Mouse (Mus musculus) adrenal gland, adult 18-20 months (tissue): Measurements from ENCODE around the gene Car10. TPM values are rescaled to one million over a fixed set of nuclear protein-coding genes. Genes with fewer than 3 reads are reported as not detected.

Experiments
- DNase-seq, 2 experiments: peaks; one replicate each; pipeline ENCODE4 v3.0.0; 2021 to 2022; ENCODE audit warnings: low spot score in 2 of 2
- total RNA-seq, 2 experiments: library from RNA; stranded (reverse); gene quantifications; 1 replicate in 1 of 2; 2 replicates in 1 of 2; pipeline ENCODE4 v1.2.3; 2021

The Car10 gene
- total RNA-seq, 2 experiments from 2014 or later = 0.17 TPM; not detected in 1

DNA sequence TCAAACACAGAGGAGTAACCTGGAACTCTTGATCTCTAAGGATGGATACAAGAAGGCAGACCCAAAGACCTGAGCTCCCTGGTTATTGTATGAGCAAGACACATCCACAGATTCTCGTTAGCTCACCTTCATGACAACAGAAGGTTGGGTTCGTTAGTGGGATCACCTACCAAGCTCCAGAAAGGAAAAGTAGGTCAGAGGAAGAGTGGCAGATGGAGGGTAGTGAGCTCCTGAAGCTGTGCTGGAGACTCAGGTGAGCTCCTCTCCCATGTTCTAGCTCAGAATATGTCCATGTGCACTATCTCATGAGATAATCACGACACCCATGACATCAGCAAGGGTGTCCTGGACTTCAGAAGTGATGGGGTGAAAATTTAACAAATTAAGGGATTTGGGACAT, 57.1 kb downstream of the Car10 start:
- no peak for DNase-seq

DNA sequence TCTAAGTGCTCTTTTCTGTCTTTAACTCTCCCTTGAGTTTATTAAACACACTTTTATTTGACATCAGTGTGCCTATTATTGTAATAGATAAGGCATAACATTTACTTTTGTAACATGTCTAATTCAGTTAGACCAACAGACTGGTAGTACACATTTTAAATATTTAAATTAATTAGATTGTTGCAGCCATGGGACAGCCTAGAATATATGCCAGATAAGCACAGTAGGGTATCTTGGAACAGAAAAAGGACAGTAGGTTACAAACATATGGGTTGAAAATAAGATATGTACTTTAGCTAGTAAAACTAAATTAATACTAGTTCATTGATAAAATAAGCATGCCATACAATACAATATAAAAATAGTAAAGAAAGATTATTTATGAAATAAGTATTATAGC, 74.6 kb downstream of the Car10 start:
- no peak for DNase-seq

DNA sequence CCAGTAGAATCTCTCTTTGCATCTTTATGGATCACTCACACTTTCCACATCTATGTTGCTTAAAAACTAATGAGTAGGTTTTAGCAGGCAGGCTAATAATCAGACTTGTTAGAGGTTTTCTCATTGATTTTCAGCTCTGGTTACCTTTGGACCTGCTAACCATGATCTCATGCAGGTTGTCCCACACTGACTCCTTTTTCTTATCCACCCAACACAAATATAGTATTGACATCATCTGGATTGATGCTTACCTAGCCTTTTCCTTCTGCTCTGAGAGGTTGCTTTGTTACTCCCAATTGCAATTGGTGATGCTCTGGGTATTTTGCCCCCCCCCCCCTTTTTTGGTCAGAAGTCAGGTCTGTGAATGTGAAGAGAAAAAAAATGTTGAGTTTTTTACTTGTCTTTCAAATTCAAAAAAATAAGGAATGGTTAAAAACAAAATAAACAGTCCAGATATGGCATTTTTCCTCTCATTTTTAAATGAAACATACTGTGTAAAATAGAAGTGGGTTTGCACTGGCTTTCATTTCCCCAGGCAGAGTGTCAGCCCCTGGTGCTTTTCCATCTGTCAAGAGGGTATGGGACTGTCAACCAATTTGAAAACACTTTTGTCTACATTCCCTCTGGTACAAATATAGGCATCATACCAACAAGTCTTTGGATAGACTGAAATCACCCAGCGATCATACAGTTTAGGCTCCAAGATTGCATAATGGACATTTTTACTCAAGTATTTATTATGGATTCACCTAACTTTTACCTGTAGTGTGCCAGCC, 75.9 kb downstream of the Car10 start:
- DNase-seq = no peak

DNA sequence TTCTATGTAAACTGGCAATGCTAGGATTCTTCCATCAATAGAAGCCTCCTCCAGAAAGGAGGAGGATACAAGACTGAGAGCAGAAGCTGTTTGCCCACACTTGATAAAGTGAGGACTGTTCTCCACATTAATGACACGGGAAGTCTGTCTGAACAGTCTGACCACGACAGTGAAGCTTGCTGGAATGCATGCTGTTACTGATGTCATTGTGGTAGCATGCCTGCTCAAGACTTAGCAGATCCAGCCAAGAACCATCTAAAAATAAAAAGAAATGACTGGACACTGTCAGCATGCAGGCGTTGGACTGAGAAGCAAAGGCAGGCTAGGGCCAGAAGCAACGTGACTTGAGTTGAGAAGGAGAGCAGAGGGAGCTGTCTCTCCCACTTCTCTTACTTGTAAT, 87.6 kb downstream of the Car10 start:
- no peak for DNase-seq

DNA sequence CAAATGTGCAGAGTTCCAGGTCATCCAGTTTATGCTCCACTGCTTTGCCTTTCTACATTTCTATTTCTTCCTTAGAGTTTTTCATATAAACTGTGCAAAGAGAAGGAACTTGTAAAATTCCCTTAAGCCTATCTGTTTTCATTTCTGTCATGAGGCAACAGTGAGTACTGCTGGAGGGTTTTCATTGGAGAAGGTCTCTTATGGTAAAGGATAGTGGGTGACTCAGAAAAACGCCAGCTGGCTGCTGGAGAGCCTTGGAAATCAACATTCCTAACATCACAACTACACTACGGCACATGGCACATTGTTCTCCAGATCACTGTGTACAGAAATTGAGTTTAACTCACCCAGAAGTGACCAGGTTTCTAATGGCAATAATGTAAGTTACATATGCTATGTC, 88.3 kb downstream of the Car10 start:
- DNase-seq = no peak

DNA sequence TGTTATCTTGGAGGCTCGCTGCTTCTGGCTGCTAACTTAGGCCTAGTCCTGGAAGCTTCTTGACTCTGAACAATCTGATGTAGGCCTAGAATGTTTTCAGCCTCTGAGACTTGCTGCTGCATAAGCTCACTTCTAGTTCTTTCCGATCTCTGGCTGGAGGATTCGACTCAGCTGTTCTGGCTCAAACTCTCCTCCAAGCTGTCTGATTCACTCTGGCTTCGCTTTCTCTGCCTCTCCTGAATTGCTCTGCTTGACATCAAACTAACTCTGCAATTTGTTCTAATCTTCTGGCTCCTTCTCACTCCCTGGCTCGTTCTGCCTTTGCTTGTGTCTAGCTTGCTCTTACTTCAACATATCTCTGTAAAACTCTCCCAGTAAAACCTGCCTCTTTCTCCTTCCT, 90.8 kb downstream of the Car10 start:
- no peak for DNase-seq

DNA sequence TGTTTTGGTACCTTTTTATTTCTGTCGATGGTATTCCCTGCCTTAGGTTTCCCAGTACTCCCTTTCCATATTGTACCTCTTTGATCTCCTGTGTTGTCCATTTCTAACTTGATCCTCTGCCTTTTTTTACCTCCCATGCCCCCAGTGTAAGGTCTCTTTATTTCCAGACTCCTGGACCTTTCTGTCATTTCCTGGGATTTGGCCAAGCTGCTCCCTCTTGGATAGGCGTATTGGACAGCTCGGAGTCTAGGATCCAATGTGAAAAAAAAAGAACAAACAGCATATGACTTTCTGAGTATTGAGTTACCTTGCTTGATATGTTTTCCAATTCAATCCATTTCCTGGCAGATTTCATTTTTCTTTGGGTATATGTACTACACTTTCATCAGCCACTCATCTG, 102.2 kb downstream of the Car10 start:
- DNase-seq = no peak

DNA sequence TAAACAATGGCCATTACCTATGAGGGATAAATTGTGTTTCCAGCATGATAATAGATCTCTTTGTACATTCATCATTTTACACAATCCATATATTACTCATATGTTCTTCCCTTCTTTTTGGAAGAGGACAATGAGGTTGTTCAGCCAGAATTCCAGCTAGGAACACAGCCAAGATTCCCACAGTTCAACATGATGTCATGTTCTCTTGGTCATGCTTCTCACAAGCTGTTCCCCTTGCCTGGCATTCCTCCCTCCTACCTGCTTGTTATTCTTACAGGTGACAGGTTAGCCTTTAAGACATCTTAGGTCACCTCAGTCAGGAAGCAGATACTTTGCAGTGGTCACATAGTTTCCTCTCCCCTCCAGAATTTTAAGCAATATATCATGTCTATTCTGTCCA, 119.6 kb downstream of the Car10 start:
- no peak for DNase-seq

DNA sequence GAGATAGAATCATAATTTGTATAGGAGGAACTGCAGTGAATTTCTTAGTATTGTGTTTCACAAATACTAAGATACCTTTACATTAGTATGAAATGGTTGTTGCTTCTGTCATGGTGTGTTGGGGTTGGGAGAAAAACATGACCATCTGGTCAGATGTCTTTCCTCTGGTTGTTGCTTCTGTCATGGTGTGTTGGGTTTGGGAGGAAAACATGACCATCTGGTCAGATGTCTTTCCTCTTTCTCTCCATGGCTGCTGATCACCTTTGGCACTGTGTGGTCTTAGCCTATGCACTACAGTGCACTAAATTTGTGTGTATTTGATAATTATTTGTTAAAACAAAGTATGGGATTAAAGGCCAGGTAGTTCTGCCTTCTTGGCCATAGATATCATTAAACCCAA, 132.2 kb downstream of the Car10 start:
- DNase-seq = no peak

DNA sequence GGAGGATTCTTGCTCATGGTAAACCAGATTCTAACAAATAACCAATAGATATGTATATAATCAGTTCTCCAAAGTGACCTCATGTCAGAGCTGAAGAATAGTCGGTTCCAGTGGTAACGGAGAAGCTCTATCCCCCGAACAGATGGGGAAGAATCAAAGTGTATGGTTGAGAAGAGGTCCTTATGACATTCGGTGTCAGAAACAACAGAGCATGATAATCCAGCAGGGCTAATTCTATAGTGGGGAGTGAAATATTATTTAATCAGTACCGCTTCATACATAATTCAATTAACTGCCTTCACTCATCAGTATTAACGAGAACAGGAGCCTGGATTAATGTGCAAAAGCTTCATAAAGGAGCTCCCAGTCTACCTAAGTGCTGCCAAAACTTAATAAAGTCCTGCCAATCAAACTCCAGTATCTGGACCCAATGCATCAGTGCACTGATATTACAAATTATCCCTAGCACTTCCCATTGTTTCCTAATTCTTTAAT, 152.0 kb downstream of the Car10 start:
- no peak for DNase-seq

DNA sequence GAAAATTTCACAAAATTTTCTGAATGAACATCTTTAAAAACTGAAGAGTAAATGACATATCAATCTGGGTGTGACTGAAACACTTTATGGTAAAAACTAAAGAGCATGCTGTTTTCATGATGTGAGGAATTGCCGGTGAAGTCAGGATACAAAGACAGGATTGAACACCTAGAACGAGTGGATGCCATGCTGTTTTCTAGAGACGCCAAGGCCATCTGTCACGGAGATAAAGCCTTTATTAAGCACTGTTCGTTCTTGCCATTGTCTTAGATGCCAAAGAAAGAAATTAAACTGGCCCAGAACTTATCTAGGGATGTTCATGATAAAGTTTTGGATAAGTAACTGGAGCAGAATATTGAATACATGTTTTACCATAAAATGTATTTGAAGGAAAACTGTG, 153.9 kb downstream of the Car10 start:
- no peak for DNase-seq

DNA sequence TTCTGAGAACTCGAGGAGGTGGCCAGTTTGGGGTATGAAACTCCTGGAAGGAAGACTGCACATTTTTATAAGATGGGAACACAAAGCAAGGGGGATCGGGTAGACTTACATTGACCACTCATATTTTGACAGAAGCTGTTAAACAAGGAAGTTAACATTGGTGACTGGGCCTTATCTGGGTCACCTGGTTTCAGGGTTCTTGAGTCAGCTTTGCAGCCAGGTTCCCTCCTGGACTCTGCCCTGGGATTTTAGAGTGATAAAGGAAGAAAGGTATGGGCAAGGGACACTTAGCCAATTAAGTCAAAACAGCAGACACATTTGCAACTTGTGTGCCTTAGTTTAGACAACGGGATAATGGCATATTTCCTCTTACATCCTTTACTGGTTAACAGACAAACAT, 166.2 kb downstream of the Car10 start:
- no peak for DNase-seq

DNA sequence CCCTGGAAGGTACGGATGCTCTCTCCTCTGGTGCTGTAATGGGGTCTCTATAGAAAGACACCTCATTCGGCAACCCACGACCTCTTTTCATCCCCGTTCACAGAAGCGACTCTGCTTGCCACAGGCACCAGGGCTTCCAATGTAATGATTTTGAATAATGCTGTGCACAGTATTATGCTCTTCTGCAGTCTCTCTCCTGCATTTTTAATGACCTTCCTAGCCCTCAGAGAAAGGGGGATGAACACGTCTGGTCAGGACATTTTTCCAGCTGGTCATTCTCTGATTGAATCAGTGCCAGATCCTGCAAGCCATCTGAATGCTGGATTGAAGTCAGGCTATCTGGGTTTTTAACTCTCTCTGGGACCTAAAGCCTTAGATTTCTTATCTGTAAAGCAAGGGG, 174.2 kb downstream of the Car10 start:
- DNase-seq = no peak

DNA sequence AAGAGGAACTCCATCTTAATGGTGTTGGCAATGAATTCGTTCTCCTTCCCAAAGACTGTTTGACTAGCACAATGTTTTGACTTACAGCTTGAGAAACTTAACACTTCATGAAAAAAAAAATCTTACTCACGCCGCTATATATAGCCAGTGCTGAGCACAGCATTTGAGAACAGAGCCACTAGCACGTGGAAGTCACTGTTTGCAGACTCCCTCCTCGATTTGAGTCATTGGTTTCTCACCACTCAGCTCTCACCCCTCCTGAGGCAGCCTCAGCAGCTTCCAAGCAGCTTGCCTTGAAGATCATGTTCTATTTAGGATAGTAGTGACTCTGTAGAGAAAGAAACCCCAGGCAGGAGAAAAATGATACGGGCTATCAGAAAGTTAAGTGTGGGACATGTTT, 176.1 kb downstream of the Car10 start:
- no peak for DNase-seq

DNA sequence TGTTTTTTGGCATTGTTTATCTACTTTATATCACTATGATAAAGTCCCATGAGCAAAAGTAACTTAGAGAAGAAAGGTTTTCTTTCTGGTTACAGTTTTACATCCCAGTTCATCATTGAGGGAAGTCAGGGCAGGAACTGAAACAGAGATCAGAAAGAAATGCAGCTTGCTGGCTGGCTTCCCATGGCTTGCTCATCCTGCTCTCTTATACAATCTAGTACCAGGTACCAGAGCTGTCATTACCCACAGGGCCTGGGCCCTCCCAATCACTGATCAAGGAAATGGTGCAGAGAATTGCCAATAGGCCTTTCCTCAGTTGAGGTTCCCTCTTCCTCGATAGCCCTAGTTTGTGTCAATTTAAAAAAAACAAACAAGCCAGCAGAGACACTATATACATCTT, 195.8 kb downstream of the Car10 start:
- DNase-seq = no peak

DNA sequence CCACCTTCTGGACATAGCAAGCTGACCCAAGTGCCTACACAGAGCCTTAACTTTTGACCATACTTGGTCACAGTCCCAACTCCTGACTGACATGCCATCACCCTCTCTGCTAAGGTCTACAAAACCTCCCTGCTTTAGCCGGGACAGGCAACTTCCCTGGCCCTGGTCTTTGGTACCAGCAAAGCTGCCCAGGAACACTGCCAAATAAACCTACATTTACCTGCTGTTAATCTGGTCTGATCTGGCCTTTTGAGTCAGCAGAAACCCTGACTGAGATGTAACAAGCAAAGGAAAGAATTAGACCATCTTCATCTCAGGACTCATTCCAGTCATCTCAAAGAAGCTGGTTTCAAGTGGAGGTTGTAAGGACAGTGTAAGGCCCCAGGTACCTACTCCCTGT, 212.2 kb downstream of the Car10 start:
- DNase-seq = no peak

DNA sequence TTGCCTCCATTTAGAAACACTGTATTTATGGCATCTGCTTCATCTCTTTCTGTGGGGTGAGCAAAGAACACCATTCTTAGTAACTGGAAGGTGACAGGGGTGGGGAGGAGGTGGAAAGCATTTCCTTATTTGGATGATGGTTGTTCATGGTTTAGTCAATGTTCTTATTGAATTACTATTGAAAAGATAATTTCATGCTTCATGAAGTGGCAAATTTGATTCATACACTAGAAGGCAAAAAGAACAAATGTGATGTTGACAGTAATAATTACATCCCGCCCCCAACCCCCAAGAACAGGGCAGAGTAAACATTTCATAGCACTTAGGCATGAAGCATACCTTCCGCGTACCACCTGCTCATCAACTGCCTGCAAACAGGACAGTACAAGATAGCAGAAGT, 239.9 kb downstream of the Car10 start:
- DNase-seq = no peak

DNA sequence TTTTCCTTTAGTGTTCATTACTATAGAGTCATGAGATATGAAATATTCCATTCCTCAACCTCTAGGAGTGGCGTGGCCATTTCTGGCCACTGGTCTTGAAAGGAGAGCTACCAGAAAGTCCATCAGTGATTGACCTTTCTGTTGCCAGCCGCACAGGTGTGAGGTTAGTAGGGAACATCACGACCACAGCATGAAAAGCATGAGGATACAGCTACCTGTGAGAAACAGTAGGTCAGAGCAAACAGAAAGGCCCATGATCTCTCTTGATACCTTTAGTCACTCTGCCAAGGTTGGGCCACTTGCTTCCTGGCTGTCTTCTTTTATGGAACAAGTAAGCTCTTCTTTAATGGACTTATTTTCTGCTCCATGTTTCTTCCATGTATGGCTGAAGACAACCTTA, 246.1 kb downstream of the Car10 start:
- DNase-seq = no peak

DNA sequence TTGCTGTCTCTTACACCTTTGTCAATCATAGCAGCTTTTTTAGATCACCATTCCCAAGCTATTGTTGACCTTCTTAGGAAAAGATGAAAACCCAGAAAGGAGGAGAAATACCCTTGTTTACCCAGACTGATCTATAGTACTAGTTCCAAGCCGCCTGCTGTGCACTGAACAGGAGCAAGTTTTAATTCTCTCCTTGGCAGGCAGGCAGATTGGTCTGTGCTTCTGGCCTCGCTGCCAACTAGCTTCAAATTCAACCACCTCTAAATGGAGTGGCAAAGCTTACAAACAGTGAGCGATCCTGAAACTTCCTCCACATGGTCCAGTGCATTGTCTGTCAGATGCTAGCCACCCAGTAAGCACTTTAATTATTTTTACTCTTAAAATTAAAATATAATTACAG, 247.0 kb downstream of the Car10 start:
- DNase-seq = no peak

DNA sequence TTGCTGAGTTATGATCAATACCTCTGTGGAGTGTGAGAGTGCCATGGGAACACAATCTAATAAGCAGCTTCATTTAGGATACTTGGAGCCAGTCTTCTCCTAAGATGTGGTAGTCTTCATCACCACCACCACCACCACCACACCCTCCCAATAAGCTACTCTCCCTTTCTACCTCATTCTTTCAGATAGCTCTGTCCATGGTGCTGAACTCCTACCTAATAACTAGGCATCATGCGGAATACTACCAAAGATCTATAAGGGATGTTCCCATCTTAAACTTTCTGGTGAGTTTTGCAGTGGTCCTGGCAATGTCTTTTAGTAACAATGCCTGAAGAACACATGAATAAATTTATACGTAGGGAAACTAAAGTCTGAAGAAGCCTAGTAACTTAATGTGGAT, 263.7 kb downstream of the Car10 start:
- DNase-seq = no peak

DNA sequence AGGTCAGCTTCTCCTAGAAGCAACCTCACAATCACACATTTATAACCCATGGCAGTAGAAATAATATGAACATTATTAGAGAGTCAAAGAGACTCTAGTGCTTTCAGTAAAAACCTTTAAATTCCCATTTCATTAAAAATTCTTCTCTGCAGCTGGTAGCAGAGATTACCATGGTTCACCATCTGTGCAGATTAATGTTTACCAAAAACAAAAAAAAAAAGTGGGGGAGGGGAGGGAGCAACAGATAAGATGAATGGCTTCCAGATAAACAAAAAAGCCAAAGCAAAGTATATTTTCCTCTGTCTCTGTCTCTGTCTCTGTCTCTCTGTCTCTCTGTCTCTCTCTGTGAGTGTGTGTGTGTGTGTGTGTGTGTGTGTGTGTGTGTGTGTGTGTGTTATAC, 266.3 kb downstream of the Car10 start:
- no peak for DNase-seq

DNA sequence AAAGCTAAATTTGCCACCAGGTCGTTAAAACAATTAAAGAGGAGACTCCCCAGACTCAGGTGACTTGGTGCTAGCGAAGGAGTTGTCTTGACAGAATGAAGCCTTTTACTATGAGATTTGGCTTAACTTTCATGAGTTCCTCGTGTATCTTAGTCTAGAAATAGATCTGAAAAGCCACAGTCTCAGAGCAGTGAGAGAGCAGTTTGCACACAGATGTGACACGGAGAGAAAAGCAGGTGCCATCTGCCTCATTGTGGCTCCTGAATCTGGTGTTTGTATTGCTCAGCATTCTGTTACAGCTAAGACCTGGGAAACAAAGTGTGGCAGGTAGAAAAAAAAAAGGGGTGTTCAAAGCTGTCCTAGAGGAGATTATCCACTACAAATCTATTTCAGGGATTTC, 269.4 kb downstream of the Car10 start:
- no peak for DNase-seq

DNA sequence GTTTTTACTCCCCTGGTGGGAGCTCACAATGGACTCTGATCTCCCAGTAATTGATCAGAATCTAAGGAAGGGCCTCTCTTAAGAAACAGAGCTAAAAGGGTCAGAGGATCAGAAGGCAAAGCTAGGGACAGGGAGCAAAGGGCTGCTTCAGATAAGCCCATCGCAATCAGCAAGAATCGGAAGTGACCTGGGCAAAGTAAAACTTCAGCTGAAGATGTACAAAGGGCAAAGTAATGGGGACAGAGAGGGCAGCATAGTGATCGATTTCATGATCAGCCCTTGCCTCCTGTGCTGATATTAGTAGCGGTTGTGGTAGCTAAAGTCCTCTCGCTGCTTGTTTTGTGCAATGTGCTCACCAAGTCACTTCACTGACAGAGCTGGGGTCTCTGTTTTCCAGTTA, 269.9 kb downstream of the Car10 start:
- DNase-seq = no peak
